Mouse (Mus musculus): ENCODE data around the gene Zfp575.
"Not testable (repeated sequence)": the region's sequence is repeated elsewhere in the genome, so short reads cannot be mapped to it uniquely, and the experiment has no call there.

Zfp575 gene

GRCm38 (mm10) chr7:24587330-24588105 is at the start of gene Zfp575, which contains the start of gene Ethe1:
Zfp575 (minus strand) TSS chr7:24587641.
Ethe1 (plus strand) TSS chr7:24587543.
- peak; percentile 70 to 73 for DNase-seq (ENCODE audit: low spot score in 2 of 2)

- no peak for DNase-seq (ENCODE audit: low spot score in 2 of 2)
Observed at GRCm38 (mm10) chr7:24637046-24637445, 49.6 kb upstream of the Zfp575 start.

GRCm38 (mm10) chr7:24636264-24636663 is 48.8 kb upstream of the Zfp575 start, which contains the start of gene Lypd3:
Lypd3 (plus strand) TSS chr7:24636550.
- DNase-seq (ENCODE audit: low spot score in 2 of 2): no peak

- DNase-seq (ENCODE audit: low spot score in 2 of 2): no peak
Observed at GRCm38 (mm10) chr7:24630116-24630880, 42.9 kb upstream of the Zfp575 start.

- no peak for DNase-seq (ENCODE audit: low spot score in 2 of 2)
Observed at GRCm38 (mm10) chr7:24629672-24630071, 42.2 kb upstream of the Zfp575 start.

GRCm38 (mm10) chr7:24628685-24629610 is 41.5 kb upstream of the Zfp575 start:
- peak; percentile 31 to 34 for DNase-seq (ENCODE audit: low spot score in 2 of 2)

GRCm38 (mm10) chr7:24622967-24623366 is 35.5 kb upstream of the Zfp575 start:
- no peak for DNase-seq (ENCODE audit: low spot score in 2 of 2)

- DNase-seq (ENCODE audit: low spot score in 2 of 2): no peak
Observed at GRCm38 (mm10) chr7:24621193-24621592, 33.8 kb upstream of the Zfp575 start.

- no peak for DNase-seq (ENCODE audit: low spot score in 2 of 2)
Observed at GRCm38 (mm10) chr7:24619671-24620397, 32.4 kb upstream of the Zfp575 start.

- not testable (repeated sequence) for DNase-seq (ENCODE audit: low spot score in 2 of 2)
Observed at GRCm38 (mm10) chr7:24618374-24618773, 30.9 kb upstream of the Zfp575 start.

GRCm38 (mm10) chr7:24617763-24618162 is 30.3 kb upstream of the Zfp575 start:
- DNase-seq (ENCODE audit: low spot score in 2 of 2): no peak

- DNase-seq (ENCODE audit: low spot score in 2 of 2): no peak
Observed at GRCm38 (mm10) chr7:24614816-24615215, 27.4 kb upstream of the Zfp575 start.

GRCm38 (mm10) chr7:24612308-24612910 is 25.0 kb upstream of the Zfp575 start:
- no peak for DNase-seq (ENCODE audit: low spot score in 2 of 2)

GRCm38 (mm10) chr7:24611709-24612108 is 24.3 kb upstream of the Zfp575 start:
- no peak for DNase-seq (ENCODE audit: low spot score in 2 of 2)

GRCm38 (mm10) chr7:24610879-24611494 is 23.5 kb upstream of the Zfp575 start:
- peak; percentile 41 to 63 for DNase-seq (ENCODE audit: low spot score in 2 of 2)

GRCm38 (mm10) chr7:24610144-24610878 is 22.9 kb upstream of the Zfp575 start, which contains the start of gene Phldb3:
Phldb3 (plus strand) TSS chr7:24610763.
- no peak for DNase-seq (ENCODE audit: low spot score in 2 of 2)

- DNase-seq (ENCODE audit: low spot score in 2 of 2): no peak
Observed at GRCm38 (mm10) chr7:24608561-24608960, 21.1 kb upstream of the Zfp575 start.

- DNase-seq (ENCODE audit: low spot score in 2 of 2): no peak
Observed at GRCm38 (mm10) chr7:24608017-24608416, 20.6 kb upstream of the Zfp575 start.

GRCm38 (mm10) chr7:24606046-24606445 is 18.6 kb upstream of the Zfp575 start:
- no peak for DNase-seq (ENCODE audit: low spot score in 2 of 2)

Measured in frontal cortex, postnatal 14 days (tissue).